Mouse (Mus musculus): ENCODE measurements around the gene Tyms.

DNA sequence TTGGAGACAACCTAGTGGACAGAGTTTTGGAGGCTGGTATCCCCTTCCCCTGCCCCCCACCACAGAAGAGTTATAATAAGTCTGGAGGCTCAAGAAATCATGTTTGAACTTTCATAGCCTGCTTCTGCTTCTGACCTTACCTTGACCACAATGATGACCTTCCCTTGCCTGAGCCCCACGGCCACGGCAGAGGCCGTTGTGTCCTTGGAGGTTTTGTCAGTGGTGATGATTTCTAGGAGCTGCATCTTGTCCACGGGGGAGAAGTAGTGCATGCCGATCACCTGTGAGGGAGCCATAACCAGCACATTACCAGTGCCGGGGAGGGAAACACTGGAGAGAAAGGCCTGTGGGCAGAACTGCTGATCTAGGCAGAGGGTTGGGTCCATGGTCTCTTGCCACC lies 49.1 kb upstream of the Tyms start:
- TF ChIP-seq POLR2A (IDR thresholded peaks at IDR 0.05; ENCODE audit: control insufficient read depth, low read depth, low read length), result no peak
- TF ChIP-seq CTCF (IDR thresholded peaks at IDR 0.05; ENCODE audit: control insufficient read depth, insufficient read depth, insufficient replicate concordance, low read depth, low read length), result no peak
